Mouse (Mus musculus) inflammation-experienced regulatory T-cells, adult 6 months (primary cell): ENCODE measurements around the gene Afap1. TPM values are rescaled to one million over a fixed set of nuclear protein-coding genes. Genes with fewer than 3 reads are reported as not detected.

Source experiments
- ATAC-seq: one replicate; pipeline ENCODE4 v1.8.0; 2017
- polyA plus RNA-seq, 3 experiments: library from polyadenylated mRNA; unstranded; fragments of 100-300 nt; shearing (Covaris generic); gene quantifications; one replicate each; pipeline ENCODE4 v1.2.1; 2017

The Afap1 gene
- polyA plus RNA-seq = 1 to 10 TPM; 1.4 to 8.0 (median 7.3) TPM

DNA sequence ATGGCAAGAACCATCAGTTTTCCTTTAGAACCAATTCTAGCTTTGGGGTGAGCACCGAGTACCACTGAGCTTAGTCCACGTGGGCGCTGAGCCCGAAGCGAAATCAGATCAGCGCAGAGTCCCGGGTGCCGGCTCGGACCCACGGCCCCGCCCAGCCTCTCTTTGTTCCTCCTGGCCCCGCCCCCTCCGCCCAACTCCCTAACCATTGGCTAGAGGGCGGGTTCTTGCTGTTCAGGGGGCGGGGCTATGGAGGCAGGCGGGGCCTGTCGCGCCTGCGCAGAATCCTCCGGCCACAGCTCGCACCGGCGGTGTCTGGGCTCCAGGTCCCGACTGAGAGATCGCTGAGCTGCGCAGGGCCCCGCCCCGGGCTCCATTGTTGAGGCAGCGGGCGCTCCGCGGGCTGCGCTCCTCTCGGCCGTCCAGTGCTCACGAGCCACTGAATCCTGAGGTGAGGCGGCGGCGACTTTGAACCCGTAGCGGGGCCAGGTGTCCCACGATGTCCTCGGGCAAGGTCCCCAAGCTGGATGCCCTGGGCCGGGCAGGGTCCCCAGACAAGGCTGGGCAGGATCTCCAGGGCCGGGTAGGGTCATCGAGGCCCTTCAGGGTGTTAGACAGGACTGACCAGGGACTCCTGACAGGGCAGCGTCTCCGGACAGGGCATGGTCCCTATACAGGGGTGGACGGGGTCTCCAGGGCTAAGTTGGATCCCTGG, at the start of gene Afap1:
Gene Afap1, plus strand, starts transcription at position 227 of the 712 bp plus-strand sequence.
- ATAC-seq = peak; percentile 93

GRCm38 (mm10) chr5:35851485-35851884, 41.6 kb upstream of the Afap1 start:
- no peak for ATAC-seq

DNA sequence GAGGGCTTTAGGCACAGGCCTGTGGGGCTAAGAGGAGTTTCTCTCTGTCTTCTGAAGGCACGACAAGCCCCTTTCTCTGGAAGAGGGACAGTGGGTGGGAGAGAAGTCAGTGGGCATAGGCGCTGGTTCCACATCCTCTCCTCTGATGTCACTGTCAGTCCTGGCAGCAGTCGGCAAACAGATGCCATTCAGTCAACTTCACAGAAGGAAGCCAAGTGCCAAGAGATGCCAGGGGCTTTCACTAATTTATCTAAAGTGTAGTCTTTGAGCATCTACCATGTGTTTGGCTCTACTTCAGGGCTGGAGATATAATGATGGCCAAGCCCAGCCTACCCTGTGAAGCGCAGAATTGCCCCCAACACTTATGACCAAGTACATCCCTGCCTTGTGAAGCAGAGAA, 39.7 kb upstream of the Afap1 start:
- no peak for ATAC-seq

DNA sequence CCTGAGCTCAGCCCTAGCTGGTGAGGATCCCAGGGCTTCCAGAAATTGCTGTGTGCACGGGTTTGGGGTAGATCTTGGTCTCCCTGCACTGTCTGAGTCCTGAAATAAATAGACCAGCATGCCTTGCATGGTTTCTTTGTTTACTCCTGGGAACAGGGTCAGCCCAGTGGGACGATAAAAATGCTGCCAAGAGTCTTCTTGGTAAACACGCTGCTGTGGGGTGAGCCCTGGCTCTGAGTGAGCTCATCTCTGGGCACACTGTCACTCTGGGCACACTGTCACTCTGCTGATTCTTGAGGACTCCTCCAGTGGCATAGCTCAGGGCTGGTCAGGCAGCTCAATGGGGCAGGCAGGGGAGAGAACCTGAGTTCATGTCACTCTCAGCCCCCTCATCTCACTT, 36.9 kb upstream of the Afap1 start:
- no peak for ATAC-seq

DNA sequence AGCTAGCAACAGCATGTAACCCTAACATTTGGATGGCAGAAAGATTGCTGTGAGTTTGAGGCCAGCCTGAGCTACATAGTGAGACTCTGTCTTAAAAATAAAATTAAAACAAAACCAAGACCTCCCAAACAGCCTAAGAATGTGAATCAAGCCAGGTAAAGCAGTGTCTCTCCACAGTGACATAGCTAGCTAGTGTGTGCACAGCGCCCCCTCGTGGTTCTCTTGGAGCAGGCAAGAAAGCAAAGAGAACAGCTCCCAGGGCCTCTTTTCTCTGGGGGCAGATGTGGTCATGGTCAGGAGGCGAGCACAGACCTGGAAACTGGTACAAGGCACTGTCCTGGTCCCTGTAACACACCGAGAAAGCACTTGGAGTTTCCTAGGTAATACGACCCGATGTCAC, 35.0 kb upstream of the Afap1 start:
- ATAC-seq = no peak

DNA sequence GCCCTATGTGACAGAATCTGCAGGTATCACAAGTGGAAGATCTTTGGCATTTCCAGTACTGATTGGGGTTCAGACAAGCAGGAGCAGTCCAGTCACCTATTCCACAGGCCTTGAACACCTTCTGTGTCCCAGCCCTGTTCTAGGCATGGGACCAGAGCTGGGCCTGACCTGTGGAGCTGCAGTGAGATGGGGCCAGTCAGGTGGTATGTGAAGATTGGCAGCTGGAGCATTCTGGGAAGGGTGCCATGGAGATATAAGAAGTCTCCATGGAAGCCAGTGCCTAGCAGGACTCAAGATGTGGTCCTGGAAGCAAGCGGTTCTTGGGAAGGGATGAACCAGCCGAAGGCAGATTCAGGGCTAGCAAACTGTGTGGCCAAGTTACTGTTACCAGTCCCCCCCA, 31.7 kb upstream of the Afap1 start:
- ATAC-seq = no peak

DNA sequence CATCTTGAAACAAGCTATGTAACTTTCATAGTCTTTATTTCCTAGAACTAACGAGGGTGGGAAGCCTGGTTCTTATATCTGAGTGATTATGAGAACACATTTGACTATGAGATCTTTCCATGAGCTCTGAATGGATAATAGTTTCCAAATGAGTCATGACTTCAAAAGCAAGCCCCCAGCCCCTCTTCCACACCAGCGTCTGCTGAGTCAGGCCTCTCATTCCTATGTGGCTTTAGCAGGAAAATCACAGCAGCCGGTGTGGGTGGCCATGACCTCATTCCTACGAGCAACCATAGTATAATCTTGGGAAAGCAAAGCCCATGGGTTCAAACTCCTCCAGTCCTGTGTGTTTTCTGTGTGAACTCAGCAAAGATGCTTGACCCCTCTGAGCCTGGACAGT, 23.1 kb upstream of the Afap1 start:
- no peak for ATAC-seq

DNA sequence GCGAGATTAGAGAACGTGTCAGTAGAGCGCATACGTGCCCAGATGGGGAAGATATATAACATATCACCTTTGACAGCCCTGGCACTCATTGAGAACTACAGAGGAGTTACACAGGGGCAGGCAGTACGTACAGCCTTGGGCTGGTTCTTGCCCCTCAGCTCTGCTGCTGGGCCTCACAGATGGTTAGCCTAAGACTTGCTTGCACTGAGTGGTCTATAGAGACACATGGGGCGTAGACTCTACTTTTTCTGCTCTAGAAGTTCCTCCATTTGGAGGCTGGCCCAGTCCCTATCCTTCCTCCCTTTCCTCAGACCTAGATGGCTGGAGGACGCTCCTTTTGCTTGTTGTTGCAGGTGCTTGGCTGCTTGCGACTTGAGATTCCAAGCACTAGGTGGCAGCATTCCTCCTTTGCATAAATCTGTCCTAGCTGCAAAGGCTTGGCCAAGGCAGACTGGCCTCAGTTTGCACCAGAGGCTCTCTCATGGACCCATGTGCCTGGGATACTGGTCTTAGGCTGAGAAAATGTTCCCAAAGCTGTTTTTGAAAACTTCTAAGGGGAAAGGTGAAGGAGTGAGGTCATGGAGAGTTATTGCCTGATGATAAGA, 22.6 kb upstream of the Afap1 start:
- peak; percentile 60 for ATAC-seq

DNA sequence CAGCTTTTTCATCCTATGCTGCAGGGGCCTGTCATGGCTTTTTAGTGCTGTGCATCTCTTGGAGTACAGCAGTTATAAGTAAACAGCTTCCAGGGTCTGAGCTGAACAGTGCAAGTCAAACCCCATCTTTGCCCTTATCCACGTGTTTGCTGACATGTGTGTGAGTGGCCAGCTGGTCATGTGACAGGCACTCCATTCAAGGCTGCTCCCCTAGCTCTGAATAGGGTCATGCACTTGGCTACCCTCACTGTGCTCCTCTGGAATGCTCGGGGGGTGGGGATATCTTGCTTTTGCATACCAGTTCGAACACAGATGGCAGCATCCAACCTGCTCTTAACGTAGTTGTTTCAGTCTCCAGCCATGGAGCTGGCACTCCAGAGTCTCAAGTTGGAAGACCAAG, 19.7 kb upstream of the Afap1 start:
- ATAC-seq = no peak

- no peak for ATAC-seq
Observed at GRCm38 (mm10) chr5:35876236-35876635, 16.9 kb upstream of the Afap1 start.

DNA sequence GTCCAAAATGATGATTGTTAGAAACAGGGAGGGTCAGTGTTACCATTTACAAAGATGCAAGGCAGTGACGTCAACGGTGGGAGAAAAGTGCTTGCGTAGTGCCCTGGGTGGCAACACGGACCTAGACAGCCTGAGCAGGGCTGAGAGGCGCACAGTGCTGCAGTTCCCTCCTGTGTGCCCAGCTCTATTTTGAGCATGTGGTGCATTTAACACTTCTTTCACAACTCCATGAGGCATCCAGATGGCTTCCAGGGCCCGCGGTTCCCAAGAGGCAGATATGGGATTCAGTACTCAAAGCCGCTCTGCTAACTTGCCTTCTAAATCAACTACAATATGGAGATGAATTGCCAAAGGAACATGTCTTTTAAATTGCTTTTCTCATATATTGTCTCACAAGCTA, 13.9 kb upstream of the Afap1 start:
- no peak for ATAC-seq

DNA sequence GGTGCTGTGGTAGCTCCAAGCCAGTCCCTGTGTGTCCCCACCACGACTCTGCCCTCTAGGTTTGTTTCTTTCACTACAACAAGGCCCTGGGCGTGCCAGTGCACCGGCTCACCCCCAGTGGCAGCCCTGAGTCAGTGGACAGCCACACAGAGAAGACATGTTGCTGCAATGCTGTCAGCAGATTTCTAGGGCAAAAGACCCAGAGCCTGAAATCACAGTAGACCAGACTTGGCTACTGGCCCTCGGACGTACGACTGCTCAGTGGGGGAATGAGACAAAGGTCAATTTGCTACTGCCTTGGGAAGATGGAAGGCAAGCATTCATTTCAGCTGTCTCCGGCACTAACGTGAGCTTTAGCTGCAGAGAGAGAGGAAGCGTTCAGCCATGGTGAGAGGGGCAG, 10.7 kb upstream of the Afap1 start:
- ATAC-seq = no peak

- ATAC-seq = peak; percentile 25
Observed at GRCm38 (mm10) chr5:35884262-35884661, 8.9 kb upstream of the Afap1 start.

DNA sequence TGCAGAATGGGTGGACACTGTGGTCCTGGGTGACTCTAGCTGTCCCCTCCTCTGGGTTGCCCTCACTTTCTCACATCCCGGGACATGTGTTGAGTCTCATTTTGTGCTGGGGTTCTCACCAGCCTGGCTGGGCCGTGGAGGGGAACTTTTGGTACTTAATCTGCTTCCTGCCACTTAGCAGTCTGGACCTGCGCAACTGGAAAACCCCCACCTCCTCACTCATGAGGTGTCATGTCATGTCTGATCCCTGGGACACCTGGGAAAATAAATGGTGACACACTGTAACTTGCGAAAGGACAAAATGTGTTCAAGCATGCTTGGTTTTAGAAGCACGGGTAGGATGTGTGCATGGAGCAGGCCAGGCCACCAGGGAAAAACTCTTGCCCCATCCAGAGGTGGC, 8.4 kb upstream of the Afap1 start:
- peak; percentile 61 for ATAC-seq

DNA sequence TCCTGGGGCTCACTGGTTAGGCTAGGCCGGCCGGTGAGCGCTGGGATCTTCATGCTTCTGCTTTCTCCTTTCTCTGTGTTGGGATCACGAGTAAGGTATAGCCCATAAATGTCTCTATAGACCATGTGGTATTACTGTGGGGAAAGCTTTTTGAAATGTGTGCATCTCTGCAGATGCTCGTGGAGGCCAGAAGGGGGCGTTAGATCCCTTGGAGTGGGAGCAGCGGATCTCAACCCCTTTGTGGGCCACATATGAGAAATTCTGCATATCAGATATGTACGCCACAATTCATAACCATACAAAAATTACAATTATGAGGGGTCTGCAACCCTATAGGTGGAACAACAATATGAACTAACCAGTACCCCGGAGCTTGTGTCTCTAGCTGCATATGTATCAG, 4.2 kb upstream of the Afap1 start:
- no peak for ATAC-seq

- ATAC-seq = no peak
Observed at GRCm38 (mm10) chr5:35889641-35890040, 3.5 kb upstream of the Afap1 start.

DNA sequence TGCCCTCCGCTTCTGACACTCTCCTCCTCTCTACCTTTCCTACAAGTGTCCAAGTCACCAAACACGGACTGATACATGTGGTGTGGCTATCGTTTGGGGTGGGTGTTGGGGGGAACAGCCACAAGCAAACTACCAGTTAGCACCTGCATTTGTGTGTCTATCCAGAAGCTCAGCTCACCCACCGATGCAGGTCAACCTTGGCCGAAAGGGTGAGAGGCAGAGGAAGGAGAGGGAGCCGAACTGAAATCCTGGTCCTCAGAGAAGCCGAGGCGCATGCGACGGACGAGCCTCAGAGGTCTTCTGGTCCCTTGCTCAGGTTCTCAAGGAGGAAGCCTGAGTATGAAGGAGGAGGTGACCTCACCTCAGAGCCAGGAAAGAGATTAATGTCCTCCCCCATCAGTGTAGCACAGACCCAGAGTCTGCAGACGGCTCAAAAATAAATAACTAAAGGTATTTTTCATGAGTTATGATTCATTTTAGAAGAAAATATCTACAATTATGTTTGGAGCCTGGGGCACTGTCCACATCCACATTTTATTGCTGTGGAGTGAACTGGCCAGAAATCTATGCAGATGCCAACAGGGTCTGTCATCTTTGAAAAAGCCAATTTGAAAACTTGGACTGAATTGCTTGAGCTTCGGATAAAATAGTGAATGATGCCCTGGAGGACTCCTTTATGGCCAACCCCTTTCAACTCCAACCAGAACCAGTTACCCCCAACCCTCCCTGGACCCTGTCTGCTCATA, 2.0 kb upstream of the Afap1 start:
- ATAC-seq = no peak

DNA sequence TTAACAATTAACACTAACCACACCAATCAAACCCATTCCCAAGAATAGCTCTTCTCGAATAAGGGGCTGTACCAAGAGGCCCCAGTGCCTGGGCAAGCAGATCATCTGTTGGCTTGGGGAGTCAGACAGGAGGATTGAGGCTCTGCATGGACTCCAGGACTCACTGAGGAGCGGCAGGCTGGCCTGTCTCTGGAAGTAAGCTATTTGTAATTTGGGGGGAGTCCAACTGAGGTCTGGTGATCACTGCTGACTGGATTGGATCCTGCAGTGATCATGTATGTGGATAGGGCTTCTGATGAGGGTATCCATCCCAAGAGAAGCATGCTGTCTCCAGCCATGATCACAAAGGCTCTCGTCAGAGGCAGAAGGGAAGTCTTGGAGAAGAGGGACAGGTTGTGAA, 756 bp upstream of the Afap1 start:
- ATAC-seq = no peak

- no peak for ATAC-seq
Observed at GRCm38 (mm10) chr5:35893805-35894260, 714 bp downstream of the Afap1 start.

GRCm38 (mm10) chr5:35894295-35895047, 1.4 kb downstream of the Afap1 start:
- no peak for ATAC-seq

DNA sequence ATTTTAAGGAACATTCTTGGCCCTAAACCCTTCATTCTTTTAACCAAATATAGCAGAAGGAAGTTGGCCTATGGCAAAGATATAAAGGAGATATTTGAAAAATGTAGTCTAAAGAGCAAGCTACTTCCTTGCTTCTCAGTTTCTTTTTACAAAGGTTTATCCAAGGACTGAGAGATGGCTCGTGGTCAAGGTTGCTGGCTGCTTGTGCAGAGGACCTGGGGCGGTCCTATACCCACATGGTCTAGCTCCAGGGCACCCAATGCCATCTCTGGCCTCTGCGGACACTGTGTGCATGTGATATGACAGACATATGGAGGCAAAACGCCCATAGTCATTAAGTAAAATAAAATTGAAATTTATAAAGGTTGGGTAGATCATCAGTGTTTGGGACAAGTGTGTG, 2.8 kb downstream of the Afap1 start:
- no peak for ATAC-seq

- no peak for ATAC-seq
Observed at GRCm38 (mm10) chr5:35896556-35896955, 3.4 kb downstream of the Afap1 start.

- no peak for ATAC-seq
Observed at GRCm38 (mm10) chr5:35897147-35897546, 4.0 kb downstream of the Afap1 start.
